Mouse (Mus musculus) heart, embryonic 12.5 days (tissue): ENCODE results near the gene Aldh1l1. TPM values are rescaled to one million over a fixed set of nuclear protein-coding genes. Genes with fewer than 3 reads are reported as not detected.

Source experiments
- ATAC-seq: fragments of 200-750 bp; cut with Nextera tagmentation; 2 replicates; pipeline ENCODE4 v1.8.0; 2017; ENCODE audit warnings: moderate TSS enrichment, moderate library complexity; ENCODE audit not compliant: insufficient number of reproducible peaks, low FRiP score
- H3K27ac ChIP-seq: fragments of 300-500 bp; sonication (generic); 2 replicates; pipeline ENCODE4 v1.5.1; 2016; ENCODE audit warnings: mild to moderate bottlenecking, moderate library complexity; ENCODE audit not compliant: poor library complexity, severe bottlenecking
- H3K27me3 ChIP-seq: fragments of 300-500 bp; sonication (generic); replicated peaks from 2 replicates; pipeline ENCODE4 v1.6.1; 2016; ENCODE audit warnings: mild to moderate bottlenecking, moderate library complexity
- H3K36me3 ChIP-seq: fragments of 300-500 bp; sonication (generic); 2 replicates; pipeline ENCODE4 v1.6.1; 2016; ENCODE audit warnings: mild to moderate bottlenecking, moderate library complexity
- H3K4me1 ChIP-seq: fragments of 300-500 bp; sonication (generic); replicated peaks from 2 replicates; pipeline ENCODE4 v1.6.1; 2016; ENCODE audit warnings: mild to moderate bottlenecking
- H3K4me2 ChIP-seq: fragments of 300-500 bp; sonication (generic); 2 replicates; pipeline ENCODE4 v1.6.1; 2016; ENCODE audit warnings: mild to moderate bottlenecking, moderate library complexity
- H3K4me3 ChIP-seq: fragments of 300-500 bp; sonication (generic); 2 replicates; pipeline ENCODE4 v1.5.1; 2016; ENCODE audit warnings: mild to moderate bottlenecking
- H3K9ac ChIP-seq: fragments of 300-500 bp; sonication (generic); 2 replicates; pipeline ENCODE4 v1.6.1; 2016; ENCODE audit warnings: mild to moderate bottlenecking, moderate library complexity
- H3K9me3 ChIP-seq: fragments of 300-500 bp; sonication (generic); replicated peaks from 2 replicates; pipeline ENCODE4 v1.6.1; 2016; ENCODE audit warnings: mild to moderate bottlenecking, moderate library complexity
- WGBS: fragments of 180-500 bp; shearing (Covaris S2); methylation state at CpG from one replicate; pipeline ENCODE4 v1.1.7; 2016; 5-methylcytosine and 5-hydroxymethylcytosine counted together
- polyA plus RNA-seq: library from polyadenylated mRNA; unstranded; fragments of >200 nt; fragmentation: Nextera tagmentation; extraction: Ambion mirVana; gene quantifications from 2 replicates; pipeline ENCODE4 v1.2.1, GENCODE M21; 2016

Gene Aldh1l1
- polyA plus RNA-seq, 1 experiment from 2014 or later = 2.1 TPM

GRCm38 (mm10) chr6:90489532-90489931 lies 3.3 kb downstream of the Aldh1l1 start:
- no peak overlapping the region for H3K9ac ChIP-seq
- no peak overlapping the region for H3K4me2 ChIP-seq
- no peaks in the 10 kb centered on the region for H3K36me3 ChIP-seq
- no peak for ATAC-seq
- peaks cover 3% of the 10 kb centered on the region; the same call in 1 of the 2 replicates for H3K4me1 ChIP-seq
- H3K27ac ChIP-seq = no peak overlapping the region
- no peak overlapping the region for H3K4me3 ChIP-seq
- WGBS = 83% methylated on average over 3 of the region's 3 CpGs
- H3K27me3 ChIP-seq = no peaks in the 10 kb centered on the region
- no peaks in the 10 kb centered on the region for H3K9me3 ChIP-seq

- H3K27me3 ChIP-seq = no peaks in the 10 kb centered on the region
- no peak for ATAC-seq
- H3K27ac ChIP-seq = no peak overlapping the region
- H3K4me3 ChIP-seq = no peak overlapping the region
- H3K4me2 ChIP-seq = no peak overlapping the region
- H3K36me3 ChIP-seq = no peaks in the 10 kb centered on the region
- H3K9ac ChIP-seq = no peak overlapping the region
- no peaks in the 10 kb centered on the region for H3K9me3 ChIP-seq
- peaks cover 15% of the 10 kb centered on the region for H3K4me1 ChIP-seq
- 61% methylated on average over 2 of the region's 2 CpGs for WGBS
Measured at GRCm38 (mm10) chr6:90490976-90491375, 4.7 kb downstream of the Aldh1l1 start.

GRCm38 (mm10) chr6:90491956-90492744 lies 5.9 kb downstream of the Aldh1l1 start:
- Histone ChIP-seq H3K36me3 (no peaks in the 10 kb centered on the region), H3K4me2 (no peak overlapping the region), H3K9me3 (no peaks in the 10 kb centered on the region), H3K4me3 (no peak overlapping the region), H3K9ac (no peak overlapping the region), H3K27me3 (no peaks in the 10 kb centered on the region), H3K4me1 (peaks cover 23% of the 10 kb centered on the region), H3K27ac (no peak overlapping the region)
- ATAC-seq = no peak
- WGBS = 76% methylated on average over 10 of the region's 10 CpGs

GRCm38 (mm10) chr6:90494155-90494554 lies 7.9 kb downstream of the Aldh1l1 start:
- 73% methylated on average over 3 of the region's 3 CpGs for WGBS
- H3K36me3 ChIP-seq = no peaks in the 10 kb centered on the region

DNA sequence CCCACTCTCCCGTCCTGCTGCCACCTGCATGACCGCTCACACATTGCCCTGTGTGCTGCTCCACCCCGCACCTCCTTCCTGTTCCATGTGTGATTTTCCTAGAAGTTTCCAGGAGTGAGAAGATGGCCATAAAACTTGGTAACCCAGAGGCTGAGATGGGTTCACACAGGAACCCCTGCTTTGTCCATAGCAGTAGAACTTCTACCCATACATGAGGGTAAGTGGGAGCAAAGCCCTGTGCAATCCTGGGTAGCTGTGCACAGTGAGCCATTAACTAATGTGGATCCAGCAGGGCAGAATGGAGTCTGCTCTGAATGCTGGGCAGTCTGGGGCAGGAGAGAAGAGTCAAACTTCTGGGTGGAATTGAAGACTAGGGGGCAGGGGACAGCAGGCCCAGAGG lies 8.3 kb downstream of the Aldh1l1 start:
- WGBS = 88% methylated on average over 3 of the region's 3 CpGs

More at GRCm38 (mm10) chr6:90494155-90494554, 7.9 kb downstream of the Aldh1l1 start:
- Histone ChIP-seq H3K9me3 (no peaks in the 10 kb centered on the region), H3K27me3 (no peaks in the 10 kb centered on the region), H3K9ac (no peak overlapping the region), H3K4me2 (no peak overlapping the region), H3K27ac (no peak overlapping the region), H3K4me3 (no peak overlapping the region), H3K4me1 (peaks cover 25% of the 10 kb centered on the region)
- no peak for ATAC-seq

DNA sequence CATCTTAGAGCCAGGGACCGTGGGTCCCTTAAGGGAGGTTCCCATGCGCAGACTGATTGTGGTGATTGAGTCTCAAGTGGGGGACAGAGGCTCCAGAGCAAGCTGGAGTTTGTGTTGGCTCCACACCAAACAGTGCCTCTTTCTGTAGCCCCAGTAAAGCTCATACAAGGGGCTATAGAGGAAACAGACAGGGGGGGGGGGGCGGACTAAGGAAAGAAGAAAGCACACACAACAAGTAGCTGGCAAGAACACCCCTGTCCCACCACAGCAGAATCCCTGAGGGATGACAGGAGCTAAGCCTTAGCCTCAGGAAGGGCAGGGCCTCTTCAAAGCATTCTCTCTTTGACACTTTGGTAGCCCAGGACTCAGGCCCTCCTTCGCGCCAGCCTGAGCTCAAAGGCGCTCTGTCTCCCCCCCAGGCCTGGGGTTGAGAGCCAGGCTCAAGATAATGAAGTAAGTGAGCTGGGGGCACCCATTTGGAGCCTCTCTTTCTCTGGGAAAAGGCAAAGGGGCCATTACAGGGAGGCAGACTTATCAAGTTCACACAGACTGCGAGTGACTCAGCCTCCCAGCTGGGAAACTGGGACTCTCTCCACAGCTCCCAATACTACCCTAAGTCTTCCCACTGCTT lies 9.2 kb downstream of the Aldh1l1 start:
- Histone ChIP-seq H3K9me3 (no peaks in the 10 kb centered on the region), H3K4me3 (no peak overlapping the region), H3K27me3 (no peaks in the 10 kb centered on the region), H3K4me2 (no peak overlapping the region), H3K9ac (no peak overlapping the region), H3K36me3 (no peaks in the 10 kb centered on the region), H3K4me1 (peaks cover 35% of the 10 kb centered on the region), H3K27ac (peak overlapping the region; percentile 80)
- WGBS = 27% methylated on average over 7 of the region's 7 CpGs
- peak; percentile 53 for ATAC-seq

More for the DNA sequence above, 8.3 kb downstream of the Aldh1l1 start:
- Histone ChIP-seq H3K9me3 (no peaks in the 10 kb centered on the region), H3K9ac (no peak overlapping the region), H3K4me1 (peaks cover 29% of the 10 kb centered on the region), H3K4me3 (no peak overlapping the region), H3K27ac (peak overlapping the region; percentile 20; the same call in 1 of the 2 replicates), H3K4me2 (no peak overlapping the region), H3K36me3 (no peaks in the 10 kb centered on the region), H3K27me3 (no peaks in the 10 kb centered on the region)
- no peak for ATAC-seq

GRCm38 (mm10) chr6:90496217-90496616 lies 10.0 kb downstream of the Aldh1l1 start:
- Histone ChIP-seq H3K9ac (no peak overlapping the region), H3K27me3 (no peaks in the 10 kb centered on the region), H3K36me3 (no peaks in the 10 kb centered on the region), H3K4me1 (peaks cover 39% of the 10 kb centered on the region), H3K9me3 (no peaks in the 10 kb centered on the region), H3K4me3 (no peak overlapping the region), H3K27ac (peak overlapping the region; percentile 6; the same call in 1 of the 2 replicates), H3K4me2 (no peak overlapping the region)
- 32% methylated on average over 3 of the region's 3 CpGs for WGBS
- ATAC-seq = no peak

DNA sequence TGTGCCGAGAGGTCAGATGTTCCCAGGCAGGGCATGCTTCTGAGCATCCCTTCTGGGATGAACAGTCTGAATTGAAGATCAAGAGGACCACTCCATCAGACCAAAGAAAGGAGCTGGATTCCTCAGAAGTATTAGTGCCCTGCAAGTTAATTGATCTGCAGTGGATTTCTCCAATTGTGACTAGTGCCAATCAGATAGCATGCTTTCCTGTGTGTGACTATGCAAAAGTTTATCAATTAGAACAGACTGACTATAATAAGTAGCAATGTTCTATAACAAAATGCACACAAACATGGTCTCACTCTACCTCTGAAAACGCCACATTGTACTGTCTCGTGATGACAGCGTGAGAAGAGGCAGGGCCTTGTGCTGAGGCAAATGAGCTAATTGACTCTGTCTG lies 13.3 kb downstream of the Aldh1l1 start:
- WGBS = 33% methylated on average over 4 of the region's 4 CpGs
- H3K4me1 ChIP-seq = peaks cover 46% of the 10 kb centered on the region

DNA sequence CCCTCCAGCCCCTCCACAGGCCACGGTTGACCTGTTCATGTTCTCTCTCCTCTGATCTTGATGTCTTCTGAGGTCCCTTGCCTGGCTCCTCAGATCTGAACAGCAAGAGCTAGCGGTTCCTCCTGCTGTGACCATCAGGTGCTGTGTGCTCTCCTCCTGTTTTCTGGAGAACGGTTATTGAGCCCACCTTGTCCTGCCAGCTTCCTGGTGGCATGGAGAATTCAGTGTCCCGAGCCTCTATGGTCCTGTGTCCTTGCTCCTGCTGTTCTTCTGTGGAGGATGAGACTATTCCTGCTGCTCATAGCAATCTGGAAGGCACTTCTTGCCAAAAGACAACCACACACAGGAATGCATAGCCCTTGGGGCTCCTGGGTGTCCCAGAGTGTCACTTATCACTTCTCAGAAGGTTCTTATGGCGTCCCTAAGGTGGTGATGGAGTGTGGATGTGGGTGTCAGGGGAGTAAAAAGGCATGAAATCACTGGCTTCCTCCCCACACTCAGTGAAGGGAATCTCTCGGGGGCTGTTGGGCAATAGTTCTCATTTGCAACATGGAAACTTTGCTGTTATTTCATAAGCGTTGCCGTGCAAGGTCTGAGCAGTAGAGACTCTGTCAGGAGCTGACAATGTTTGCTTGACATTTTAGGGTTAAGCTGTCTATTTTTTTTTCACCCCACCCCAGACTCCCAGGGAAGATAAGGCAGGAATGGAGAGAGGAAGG lies 15.2 kb downstream of the Aldh1l1 start:
- H3K9me3 ChIP-seq = no peaks in the 10 kb centered on the region
- H3K27ac ChIP-seq = no peak overlapping the region
- no peak overlapping the region for H3K4me2 ChIP-seq
- 44% methylated on average over 8 of the region's 8 CpGs for WGBS
- no peak for ATAC-seq
- no peak overlapping the region for H3K9ac ChIP-seq
- H3K4me1 ChIP-seq = peaks cover 36% of the 10 kb centered on the region
- no peak overlapping the region for H3K4me3 ChIP-seq
- H3K27me3 ChIP-seq = no peaks in the 10 kb centered on the region
- no peaks in the 10 kb centered on the region for H3K36me3 ChIP-seq

More for the DNA sequence above, 13.3 kb downstream of the Aldh1l1 start:
- no peaks in the 10 kb centered on the region for H3K36me3 ChIP-seq
- 0 out of 2 replicates have a peak overlapping the region, but pooled peaks have one; percentile 6 for H3K4me2 ChIP-seq
- 0 out of 2 replicates have a peak overlapping the region, but pooled peaks have one; percentile 17 for H3K27ac ChIP-seq
- no peak overlapping the region for H3K4me3 ChIP-seq
- H3K27me3 ChIP-seq = no peaks in the 10 kb centered on the region
- no peak overlapping the region for H3K9ac ChIP-seq
- no peaks in the 10 kb centered on the region for H3K9me3 ChIP-seq
- no peak for ATAC-seq

- H3K27ac ChIP-seq = no peak overlapping the region
- H3K36me3 ChIP-seq = no peaks in the 10 kb centered on the region
- H3K4me2 ChIP-seq = no peak overlapping the region
- ATAC-seq = no peak
- H3K9me3 ChIP-seq = no peaks in the 10 kb centered on the region
- H3K9ac ChIP-seq = no peak overlapping the region
- no peaks in the 10 kb centered on the region for H3K27me3 ChIP-seq
- no peak overlapping the region for H3K4me3 ChIP-seq
- WGBS = 50% methylated on average over 6 of the region's 6 CpGs
- peaks cover 53% of the 10 kb centered on the region for H3K4me1 ChIP-seq
Measured at GRCm38 (mm10) chr6:90505906-90506305, 19.7 kb downstream of the Aldh1l1 start.
